Mouse (Mus musculus) small intestine, adult 2 months (tissue): ENCODE measurements around the gene Scamp4.

Experiments
- CTCF ChIP-seq: fragments of 200-500 bp; IDR thresholded peaks from 2 replicates; pipeline ENCODE4 v1.5.1; 2012; ENCODE audit warnings: low read depth, mild to moderate bottlenecking, control low read depth, inconsistent platforms, low read length, moderate library complexity, mixed read lengths; ENCODE audit not compliant: insufficient replicate concordance, insufficient read length; ENCODE audit errors: extremely low read depth
- POLR2A ChIP-seq: fragments of 200-500 bp; IDR thresholded peaks from 2 replicates; pipeline ENCODE4 v1.6.1; 2012; ENCODE audit warnings: low read depth, mild to moderate bottlenecking, control low read depth, inconsistent platforms, low read length, moderate library complexity

- TF ChIP-seq CTCF (0 out of 2 replicates have a peak, but pooled peaks have one; percentile 0), POLR2A (no peak; the same call in none of the 2 replicates)
Observed at GRCm38 (mm10) chr10:80622661-80623456, 20.2 kb downstream of the Scamp4 start, which contains the start of gene Csnk1g2.
